Mouse (Mus musculus): Measurements from ENCODE around the gene Macf1. TPM values are rescaled to one million over a fixed set of nuclear protein-coding genes. Genes with fewer than 3 reads are reported as not detected.

The Macf1 gene
- polyA plus RNA-seq, 1 experiment from 2014 or later = 41.2 TPM

DNA sequence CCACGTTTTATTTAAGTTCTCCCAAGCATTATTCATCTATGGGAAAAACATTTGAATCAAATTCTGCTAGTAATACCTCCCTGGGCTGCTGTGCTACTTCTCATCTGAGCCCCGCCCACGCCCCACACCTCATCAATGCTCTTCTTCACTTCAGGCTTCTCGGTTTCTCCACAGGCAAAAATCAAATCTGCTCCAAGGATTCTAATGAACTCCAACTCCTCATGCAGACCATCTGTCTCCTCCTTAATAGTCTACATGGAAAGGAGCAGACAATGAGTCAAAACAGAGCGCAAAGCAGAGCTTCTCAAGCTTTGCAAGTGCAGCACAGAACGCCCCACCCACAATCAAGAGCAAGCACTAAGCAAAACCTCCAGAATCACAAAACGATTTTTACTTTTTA lies 301.0 kb downstream of the Macf1 start:
- H3K27me3 ChIP-seq = no peaks in the 10 kb centered on the region
- peaks cover 90% of the 10 kb centered on the region for H3K36me3 ChIP-seq
- no peaks in the 10 kb centered on the region for H3K9me3 ChIP-seq (replicated peaks)
- ATAC-seq (replicated peaks; ENCODE audit: low FRiP score) = no peak
- H3K9ac ChIP-seq = no peak overlapping the region
- no peak overlapping the region for H3K4me2 ChIP-seq
- no peak overlapping the region for H3K27ac ChIP-seq
- 89% methylated on average over 7 of the region's 7 CpGs for WGBS
- H3K4me1 ChIP-seq = no peaks in the 10 kb centered on the region
- no peak overlapping the region for H3K4me3 ChIP-seq (replicated peaks)

DNA sequence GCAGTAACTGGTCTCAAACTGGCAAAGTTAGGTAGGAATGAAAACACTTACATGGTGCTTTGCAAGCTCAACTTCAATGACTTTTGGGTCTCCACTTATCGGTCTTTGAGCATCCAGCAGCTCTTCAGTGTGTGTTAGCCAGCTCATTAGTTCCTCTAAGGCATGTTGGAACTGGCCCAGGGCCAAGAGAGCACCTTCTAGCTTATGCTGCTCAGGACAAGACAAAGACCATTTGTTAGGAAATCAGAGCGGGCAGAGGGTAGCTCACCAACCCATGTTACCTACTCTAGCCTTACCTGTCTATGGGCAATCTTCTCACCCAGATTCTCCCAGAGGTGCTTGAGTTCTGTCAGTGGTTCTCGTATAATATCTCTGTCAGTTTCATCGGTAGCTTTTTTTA lies 302.1 kb downstream of the Macf1 start:
- Histone ChIP-seq H3K9me3 (replicated peaks) (no peaks in the 10 kb centered on the region), H3K4me1 (no peaks in the 10 kb centered on the region), H3K4me3 (replicated peaks) (no peak overlapping the region), H3K36me3 (peaks cover 89% of the 10 kb centered on the region), H3K27ac (no peak overlapping the region), H3K9ac (no peak overlapping the region), H3K4me2 (no peak overlapping the region), H3K27me3 (no peaks in the 10 kb centered on the region)
- WGBS = 90% methylated on average over 4 of the region's 4 CpGs
- ATAC-seq (replicated peaks; ENCODE audit: low FRiP score) = no peak

GRCm38 (mm10) chr4:123381598-123381997 lies 302.6 kb downstream of the Macf1 start:
- H3K27ac ChIP-seq = no peak overlapping the region
- 94% methylated on average over 11 of the region's 11 CpGs for WGBS
- H3K36me3 ChIP-seq = peaks cover 89% of the 10 kb centered on the region
- H3K9ac ChIP-seq = no peak overlapping the region
- H3K4me1 ChIP-seq = no peaks in the 10 kb centered on the region
- ATAC-seq (replicated peaks; ENCODE audit: low FRiP score) = no peak
- no peaks in the 10 kb centered on the region for H3K9me3 ChIP-seq (replicated peaks)
- no peak overlapping the region for H3K4me2 ChIP-seq
- no peaks in the 10 kb centered on the region for H3K27me3 ChIP-seq
- H3K4me3 ChIP-seq (replicated peaks) = no peak overlapping the region

DNA sequence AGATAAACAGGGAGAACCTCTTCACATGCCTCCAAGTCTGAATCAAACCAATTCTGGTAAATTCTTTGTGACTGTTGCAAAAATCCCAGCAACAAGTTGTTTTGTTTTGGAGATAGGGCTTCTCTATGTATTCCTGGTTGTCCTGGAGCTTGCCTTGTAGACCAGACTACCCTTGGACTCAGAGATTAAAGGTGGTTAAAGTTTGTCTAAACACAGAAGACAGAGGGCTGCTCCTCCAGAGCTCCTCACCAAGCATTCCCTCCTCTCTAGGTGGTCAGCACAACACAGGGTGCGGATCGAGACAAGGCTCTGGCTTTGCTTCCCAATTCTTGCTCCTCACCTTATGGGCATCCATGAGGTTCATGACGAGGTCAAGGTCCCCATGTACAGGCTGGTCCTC lies 308.1 kb downstream of the Macf1 start:
- WGBS = 91% methylated on average over 3 of the region's 3 CpGs
- Histone ChIP-seq H3K4me1 (no peaks in the 10 kb centered on the region), H3K9me3 (replicated peaks) (no peaks in the 10 kb centered on the region), H3K4me2 (no peak overlapping the region), H3K9ac (no peak overlapping the region), H3K27me3 (no peaks in the 10 kb centered on the region), H3K27ac (no peak overlapping the region), H3K4me3 (replicated peaks) (no peak overlapping the region), H3K36me3 (peaks cover 89% of the 10 kb centered on the region)
- no peak for ATAC-seq (replicated peaks; ENCODE audit: low FRiP score)

DNA sequence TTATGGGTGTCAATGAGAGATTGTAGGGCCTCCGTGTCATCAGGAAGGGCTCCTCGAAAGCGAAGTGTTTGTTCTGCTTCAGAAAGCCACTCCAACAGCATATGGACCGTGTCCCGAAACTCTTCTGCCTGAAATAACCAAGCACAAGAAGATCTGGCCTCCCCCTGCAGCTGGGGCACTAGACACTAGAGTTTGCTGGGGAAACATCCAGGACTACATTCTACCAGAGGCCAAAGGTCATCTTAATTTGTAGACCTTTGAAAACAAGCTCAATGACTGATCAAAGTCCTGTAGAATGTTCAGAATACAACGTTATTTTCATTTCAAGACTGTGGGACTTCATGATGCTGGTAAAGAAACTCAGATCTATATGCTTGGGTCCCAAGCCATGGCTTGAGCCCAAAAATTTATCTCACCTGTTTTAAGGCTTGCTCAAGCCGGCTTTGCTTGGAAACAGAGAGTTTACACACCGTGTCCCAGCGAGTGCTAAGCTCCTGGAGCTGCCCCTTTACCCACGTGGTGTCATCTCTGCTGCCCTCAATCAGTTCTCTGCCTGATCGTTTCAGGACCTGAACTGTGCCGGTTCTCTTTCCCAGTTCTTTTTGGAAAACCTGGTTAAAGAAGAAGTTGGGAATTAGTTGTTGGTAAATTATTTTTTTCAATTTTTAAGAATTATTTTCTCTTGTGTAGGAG lies 309.7 kb downstream of the Macf1 start:
- no peak for ATAC-seq (replicated peaks; ENCODE audit: low FRiP score)
- 92% methylated on average over 12 of the region's 12 CpGs for whole genome bisulfite sequencing

GRCm38 (mm10) chr4:123363555-123363954 lies 320.6 kb downstream of the Macf1 start:
- Histone ChIP-seq H3K27ac (no peak overlapping the region), H3K36me3 (peaks cover 94% of the 10 kb centered on the region), H3K4me3 (replicated peaks) (no peak overlapping the region), H3K9me3 (replicated peaks) (no peaks in the 10 kb centered on the region), H3K4me1 (no peaks in the 10 kb centered on the region), H3K27me3 (no peaks in the 10 kb centered on the region), H3K4me2 (no peak overlapping the region), H3K9ac (no peak overlapping the region)
- 95% methylated on average over 4 of the region's 4 CpGs for WGBS
- no peak for ATAC-seq (replicated peaks; ENCODE audit: low FRiP score)

More for the DNA sequence above, 309.7 kb downstream of the Macf1 start:
- Histone ChIP-seq H3K27me3 (no peaks in the 10 kb centered on the region), H3K4me2 (no peak overlapping the region), H3K27ac (no peak overlapping the region), H3K9me3 (replicated peaks) (no peaks in the 10 kb centered on the region), H3K36me3 (peaks cover 93% of the 10 kb centered on the region), H3K4me3 (replicated peaks) (no peak overlapping the region), H3K9ac (no peak overlapping the region), H3K4me1 (no peaks in the 10 kb centered on the region)

- no peak overlapping the region for H3K9ac ChIP-seq
- no peaks in the 10 kb centered on the region for H3K9me3 ChIP-seq (replicated peaks)
- no peaks in the 10 kb centered on the region for H3K27me3 ChIP-seq
- H3K4me2 ChIP-seq = no peak overlapping the region
- H3K27ac ChIP-seq = no peak overlapping the region
- H3K4me1 ChIP-seq = no peaks in the 10 kb centered on the region
- H3K36me3 ChIP-seq = peaks cover 90% of the 10 kb centered on the region
- no peak for ATAC-seq (replicated peaks; ENCODE audit: low FRiP score)
- WGBS = 92% methylated on average over 12 of the region's 12 CpGs
- no peak overlapping the region for H3K4me3 ChIP-seq (replicated peaks)
These were observed 323.4 kb downstream of the Macf1 start for GRCm38 (mm10) chr4:123360771-123361170.

GRCm38 (mm10) chr4:123358613-123359012 lies 325.5 kb downstream of the Macf1 start:
- ATAC-seq (replicated peaks; ENCODE audit: low FRiP score) = no peak
- Histone ChIP-seq H3K4me2 (no peak overlapping the region), H3K36me3 (peaks cover 90% of the 10 kb centered on the region), H3K4me3 (replicated peaks) (no peak overlapping the region), H3K27me3 (no peaks in the 10 kb centered on the region), H3K27ac (no peak overlapping the region), H3K9ac (no peak overlapping the region), H3K9me3 (replicated peaks) (no peaks in the 10 kb centered on the region), H3K4me1 (no peaks in the 10 kb centered on the region)
- 94% methylated on average over 7 of the region's 7 CpGs for WGBS

DNA sequence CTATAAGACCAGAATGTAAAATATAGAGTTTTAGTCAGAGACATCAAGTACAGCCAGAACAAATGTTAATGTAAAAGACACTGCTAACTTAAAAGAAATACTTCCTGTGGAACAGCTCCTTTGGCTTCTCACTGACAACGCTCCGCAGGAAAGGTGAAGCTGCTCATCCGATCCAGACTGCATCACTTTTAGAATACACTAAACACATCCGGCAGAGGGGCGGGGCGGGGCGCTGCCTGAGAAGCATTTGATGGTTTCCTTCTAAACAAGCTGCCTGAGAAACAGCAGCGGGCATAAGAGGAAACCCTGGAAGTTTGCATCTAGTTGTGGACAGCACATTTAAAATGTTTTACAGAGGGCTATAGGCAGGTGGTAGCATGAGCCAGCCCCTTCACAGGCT lies 328.2 kb downstream of the Macf1 start:
- no peak overlapping the region for H3K4me3 ChIP-seq (replicated peaks)
- H3K4me1 ChIP-seq = no peaks in the 10 kb centered on the region
- no peak overlapping the region for H3K27ac ChIP-seq
- no peaks in the 10 kb centered on the region for H3K9me3 ChIP-seq (replicated peaks)
- H3K9ac ChIP-seq = no peak overlapping the region
- no peak overlapping the region for H3K4me2 ChIP-seq
- H3K27me3 ChIP-seq = no peaks in the 10 kb centered on the region
- 88% methylated on average over 8 of the region's 8 CpGs for WGBS
- H3K36me3 ChIP-seq = peaks cover 89% of the 10 kb centered on the region
- ATAC-seq (replicated peaks; ENCODE audit: low FRiP score) = no peak

DNA sequence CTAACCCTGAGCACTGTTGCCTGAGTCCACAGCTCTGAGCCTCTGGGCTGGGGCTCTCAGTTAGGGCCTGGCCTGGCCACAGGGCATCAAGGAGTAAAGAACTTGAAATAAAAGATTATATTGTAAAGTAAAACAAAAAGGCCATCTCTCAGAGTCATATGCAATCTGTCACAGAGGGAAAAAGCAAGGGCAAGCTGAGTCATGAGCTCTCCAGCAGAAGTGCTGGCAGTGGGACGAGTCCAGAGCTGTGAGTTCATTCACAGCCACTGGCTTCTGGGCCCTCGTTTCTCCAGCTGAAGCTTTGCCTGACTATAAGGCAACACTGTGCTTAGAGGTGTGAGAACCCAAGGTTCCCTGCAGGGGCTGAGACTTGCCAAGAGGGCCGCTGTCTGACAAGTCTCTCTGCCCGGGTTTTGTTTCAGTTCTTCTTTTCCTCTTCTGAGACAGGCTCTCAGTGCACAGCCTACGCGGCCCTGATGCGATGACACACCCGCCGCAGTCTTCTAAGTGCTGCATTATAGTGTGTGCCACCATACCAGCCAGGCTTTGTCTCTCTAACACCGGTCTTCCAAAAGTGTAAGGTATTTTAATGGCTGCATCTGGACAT lies 330.8 kb downstream of the Macf1 start:
- peaks cover 93% of the 10 kb centered on the region for H3K36me3 ChIP-seq
- no peak overlapping the region for H3K27ac ChIP-seq
- H3K4me3 ChIP-seq (replicated peaks) = no peak overlapping the region
- no peaks in the 10 kb centered on the region for H3K9me3 ChIP-seq (replicated peaks)
- no peaks in the 10 kb centered on the region for H3K4me1 ChIP-seq
- ATAC-seq (replicated peaks; ENCODE audit: low FRiP score) = no peak
- 92% methylated on average over 8 of the region's 10 CpGs for WGBS
- no peaks in the 10 kb centered on the region for H3K27me3 ChIP-seq
- H3K9ac ChIP-seq = no peak overlapping the region
- H3K4me2 ChIP-seq = no peak overlapping the region

DNA sequence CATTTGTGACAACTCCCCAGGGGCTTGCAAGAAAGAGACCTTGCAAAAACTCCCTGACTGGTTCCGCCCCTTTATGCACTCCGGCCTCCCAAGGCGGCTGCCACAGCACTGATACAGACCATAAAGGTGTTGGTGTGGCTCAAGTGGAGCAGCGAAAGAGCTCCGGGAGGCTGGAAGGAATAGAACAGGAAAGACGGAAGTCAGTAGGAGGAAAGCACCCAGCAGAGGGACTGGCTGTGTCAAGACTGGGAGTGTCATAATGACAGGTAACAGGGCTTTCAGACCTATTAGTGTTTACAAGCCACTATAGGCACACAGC lies 340.7 kb downstream of the Macf1 start:
- H3K36me3 ChIP-seq = peaks cover 4% of the 10 kb centered on the region
- peak overlapping the region; percentile 38; the same call in 1 of the 2 replicates for H3K9ac ChIP-seq
- H3K27me3 ChIP-seq = peaks cover 51% of the 10 kb centered on the region
- H3K9me3 ChIP-seq (replicated peaks) = no peaks in the 10 kb centered on the region
- peaks cover 17% of the 10 kb centered on the region for H3K4me1 ChIP-seq
- H3K4me3 ChIP-seq (replicated peaks) = peak overlapping the region; percentile 57
- H3K4me2 ChIP-seq = peak overlapping the region; percentile 97
- H3K27ac ChIP-seq = no peak overlapping the region
- no peak for ATAC-seq (replicated peaks; ENCODE audit: low FRiP score)
- 5% methylated on average over 6 of the region's 6 CpGs for WGBS

DNA sequence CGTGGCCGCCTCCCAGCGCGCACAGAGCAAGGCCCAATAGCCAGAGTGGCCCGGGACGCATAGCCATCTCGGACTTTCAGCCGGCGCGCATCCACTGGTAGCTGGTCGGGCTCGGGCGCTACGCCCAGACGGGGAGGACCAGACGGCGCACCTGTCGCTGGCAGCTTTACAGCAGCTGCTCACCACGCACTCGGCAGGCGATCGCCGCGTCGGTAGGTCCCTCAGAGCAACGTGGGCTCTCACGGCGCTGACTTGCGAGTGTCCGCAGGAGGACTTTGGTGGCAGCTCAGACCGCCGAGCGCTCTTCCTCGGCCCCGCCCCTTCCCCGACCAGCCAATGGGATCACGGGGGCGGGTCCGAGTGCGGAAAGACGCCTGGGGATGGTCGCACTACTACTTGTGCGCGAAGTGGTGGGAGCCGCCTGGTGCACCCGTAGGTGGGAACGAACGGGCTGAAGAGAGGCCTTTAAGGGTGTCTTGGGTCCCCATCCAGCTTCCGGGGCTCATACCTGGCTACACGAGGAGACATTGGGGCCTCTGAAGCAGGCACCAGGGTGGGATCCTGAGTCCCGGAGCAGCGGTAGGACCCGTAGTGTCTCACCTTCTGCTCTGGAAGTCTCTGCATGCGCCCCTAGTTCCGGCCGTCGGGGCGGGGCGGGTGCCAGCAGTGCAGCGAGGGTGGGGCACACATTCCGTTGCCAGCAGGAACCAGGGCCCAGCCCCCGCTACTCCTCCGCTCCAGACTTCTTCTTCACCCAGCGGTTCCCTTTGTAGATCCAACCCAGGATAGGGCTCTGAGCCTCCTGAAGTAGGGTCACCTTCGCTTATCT lies 341.3 kb downstream of the Macf1 start, which contains the start of gene Bmp8a:
Gene Bmp8a (minus strand): TSS at position 611 of the 829 bp plus-strand sequence.
- no peaks in the 10 kb centered on the region for H3K9me3 ChIP-seq (replicated peaks)
- H3K27ac ChIP-seq = no peak within 1 kb of the TSS
- H3K36me3 ChIP-seq = no peaks in the 10 kb centered on the region; the same call in 1 of the 2 replicates
- H3K4me1 ChIP-seq = peaks cover 17% of the 10 kb centered on the region
- ATAC-seq (replicated peaks; ENCODE audit: low FRiP score) = peak; percentile 93
- peak within 1 kb of the TSS; percentile 38 for H3K9ac ChIP-seq
- H3K4me3 ChIP-seq (replicated peaks) = peak within 1 kb of the TSS; percentile 57
- WGBS = under 1% methylated on average over 65 of the region's 65 CpGs
- peak within 1 kb of the TSS; percentile 97 for H3K4me2 ChIP-seq
- H3K27me3 ChIP-seq = peaks cover 51% of the 10 kb centered on the region

All from kidney, embryonic 15.5 days (tissue).